Mouse (Mus musculus) embryonic facial prominence, embryonic 11.5 days (tissue): ENCODE data around the gene Defb25. TPM values are rescaled to one million over a fixed set of nuclear protein-coding genes. Genes with fewer than 3 reads are reported as not detected.
"Not testable (repeated sequence)": the region's sequence is repeated elsewhere in the genome, so short reads cannot be mapped to it uniquely, and the experiment has no call there.

Experiments
- ATAC-seq: fragments of 200-750 bp; cut with Nextera tagmentation; replicated peaks from 2 replicates; pipeline ENCODE4 v1.8.0; 2017; ENCODE audit warnings: low read depth; ENCODE audit not compliant: insufficient number of reproducible peaks, low FRiP score, low TSS enrichment
- DNase-seq: peaks from one replicate; pipeline ENCODE4 v3.0.0-alpha.2; 2015; ENCODE audit warnings: low spot score
- H3K27ac ChIP-seq: fragments of 300-500 bp; sonication (generic); replicated peaks from 2 replicates; pipeline ENCODE4 v1.5.1; 2014; ENCODE audit warnings: mild to moderate bottlenecking, low read depth, low read length, control low read depth
- H3K27me3 ChIP-seq: fragments of 300-500 bp; sonication (generic); 2 replicates; pipeline ENCODE4 v1.6.1; 2014; ENCODE audit warnings: mild to moderate bottlenecking, low read length, moderate library complexity, mixed read lengths; ENCODE audit not compliant: control insufficient read depth, insufficient read depth
- H3K36me3 ChIP-seq: fragments of 300-500 bp; sonication (generic); replicated peaks from 2 replicates; pipeline ENCODE4 v1.6.1; 2014; ENCODE audit warnings: low read depth, mild to moderate bottlenecking, low read length, moderate library complexity, mixed read lengths; ENCODE audit not compliant: control insufficient read depth, insufficient read depth
- H3K4me1 ChIP-seq: fragments of 300-500 bp; sonication (generic); 2 replicates; pipeline ENCODE4 v1.6.1; 2014; ENCODE audit warnings: low read length, mixed read lengths; ENCODE audit not compliant: control insufficient read depth, insufficient read depth
- H3K4me2 ChIP-seq: fragments of 300-500 bp; sonication (generic); 2 replicates; pipeline ENCODE4 v1.6.1; 2014; ENCODE audit warnings: low read depth, mild to moderate bottlenecking, control low read depth, low read length, moderate library complexity
- H3K4me3 ChIP-seq: fragments of 300-500 bp; sonication (generic); 2 replicates; pipeline ENCODE4 v1.5.1; 2014; ENCODE audit warnings: low read depth, low read length, control low read depth
- H3K9ac ChIP-seq: fragments of 300-500 bp; sonication (generic); replicated peaks from 2 replicates; pipeline ENCODE4 v1.6.1; 2014; ENCODE audit warnings: mild to moderate bottlenecking, control low read depth, low read length
- H3K9me3 ChIP-seq: fragments of 300-500 bp; sonication (generic); replicated peaks from 2 replicates; pipeline ENCODE4 v1.6.1; 2016; ENCODE audit warnings: mild to moderate bottlenecking, low read length, inconsistent platforms, mixed read lengths; ENCODE audit not compliant: control insufficient read depth
- WGBS: fragments of 180-500 bp; shearing (Covaris S2); extraction: QIAGEN DNeasy Blood & Tissue Kit; methylation state at CpG from one replicate; pipeline ENCODE4 v1.1.7; 2014; 5-methylcytosine and 5-hydroxymethylcytosine counted together
- polyA plus RNA-seq: library from polyadenylated mRNA; unstranded; fragments of >200 nt; fragmentation: Nextera tagmentation; extraction: Ambion mirVana; gene quantifications from 2 replicates; pipeline ENCODE4 v1.2.1, GENCODE M21; 2014

Defb25 gene
- not detected in 2 replicates for polyA plus RNA-seq

- ATAC-seq (no peak), DNase-seq (no peak)
- H3K27ac ChIP-seq: no peak within 1 kb of the TSS
- H3K36me3 ChIP-seq: no peaks in the 10 kb centered on the region
- no peaks in the 10 kb centered on the region for H3K9me3 ChIP-seq
- no peak within 1 kb of the TSS for H3K9ac ChIP-seq
- WGBS: 82% methylated on average over 7 of the region's 7 CpGs
- peaks cover 2% of the 10 kb centered on the region; the same call in 1 of the 2 replicates for H3K4me1 ChIP-seq
- H3K27me3 ChIP-seq: peaks cover 22% of the 10 kb centered on the region
- no peak within 1 kb of the TSS for H3K4me2 ChIP-seq
- H3K4me3 ChIP-seq: no peak within 1 kb of the TSS
Observed at GRCm38 (mm10) chr2:152622953-152623352, at the start of gene Defb25. TSS of gene Defb25 (minus strand) at chr2:152623053.

- H3K4me3 ChIP-seq: no peak overlapping the region
- H3K9ac ChIP-seq: peak overlapping the region; percentile 19; the same call in 1 of the 2 replicates
- no peaks in the 10 kb centered on the region for H3K27me3 ChIP-seq
- 84% methylated on average over 12 of the region's 12 CpGs for WGBS
- H3K27ac ChIP-seq: no peak overlapping the region
- ATAC-seq: no peak
- no peaks in the 10 kb centered on the region for H3K9me3 ChIP-seq
- H3K4me2 ChIP-seq: peak overlapping the region; percentile 79; the same call in 1 of the 2 replicates
- no peaks in the 10 kb centered on the region; the same call in none of the 2 replicates for H3K36me3 ChIP-seq
- DNase-seq: no peak
- H3K4me1 ChIP-seq: peaks cover 7% of the 10 kb centered on the region
Observed at GRCm38 (mm10) chr2:152672166-152672565, 49.3 kb upstream of the Defb25 start.

- ATAC-seq: no peak
- peak overlapping the region; percentile 98 for H3K9ac ChIP-seq
Observed at GRCm38 (mm10) chr2:152671642-152671999, 48.8 kb upstream of the Defb25 start.

GRCm38 (mm10) chr2:152670983-152671641, 48.3 kb upstream of the Defb25 start:
- H3K27me3 ChIP-seq: no peaks in the 10 kb centered on the region
- no peaks in the 10 kb centered on the region for H3K9me3 ChIP-seq
- WGBS: 57% methylated on average over 9 of the region's 9 CpGs
- DNase-seq (peak; percentile 19), ATAC-seq (no peak)
- no peaks in the 10 kb centered on the region; the same call in none of the 2 replicates for H3K36me3 ChIP-seq
- peak overlapping the region; percentile 79 for H3K4me2 ChIP-seq
- H3K4me1 ChIP-seq: peaks cover 7% of the 10 kb centered on the region
- no peak overlapping the region for H3K27ac ChIP-seq
- peak overlapping the region; percentile 98 for H3K4me3 ChIP-seq
- H3K9ac ChIP-seq: peak overlapping the region; percentile 98

More at GRCm38 (mm10) chr2:152671642-152671999, 48.8 kb upstream of the Defb25 start:
- 39% methylated on average over 5 of the region's 5 CpGs for WGBS
- Histone ChIP-seq H3K9me3 (no peaks in the 10 kb centered on the region), H3K27me3 (no peaks in the 10 kb centered on the region), H3K36me3 (no peaks in the 10 kb centered on the region; the same call in none of the 2 replicates), H3K4me1 (peaks cover 7% of the 10 kb centered on the region), H3K4me2 (peak overlapping the region; percentile 79), H3K4me3 (peak overlapping the region; percentile 98), H3K27ac (no peak overlapping the region)
- peak; percentile 57 for DNase-seq

GRCm38 (mm10) chr2:152669639-152670484, 47.0 kb upstream of the Defb25 start:
- H3K36me3 ChIP-seq: no peaks in the 10 kb centered on the region
- WGBS: under 1% methylated on average over 46 of the region's 46 CpGs
- H3K4me3 ChIP-seq: peak overlapping the region; percentile 98
- H3K27ac ChIP-seq: peak overlapping the region; percentile 92
- DNase-seq: peak; percentile 78
- H3K9me3 ChIP-seq: no peaks in the 10 kb centered on the region
- H3K9ac ChIP-seq: peak overlapping the region; percentile 98
- peak; percentile 81 for ATAC-seq
- H3K4me1 ChIP-seq: peaks cover 7% of the 10 kb centered on the region
- H3K4me2 ChIP-seq: peak overlapping the region; percentile 79
- H3K27me3 ChIP-seq: no peaks in the 10 kb centered on the region

GRCm38 (mm10) chr2:152669256-152669638, 46.4 kb upstream of the Defb25 start, which contains the start of gene H13:
TSS of gene H13 (plus strand) at chr2:152669461.
- peak; percentile 73 for ATAC-seq
- peak within 1 kb of the TSS; percentile 92 for H3K27ac ChIP-seq
- H3K4me2 ChIP-seq: peak within 1 kb of the TSS; percentile 79
- peak within 1 kb of the TSS; percentile 98 for H3K4me3 ChIP-seq
- H3K9ac ChIP-seq: peak within 1 kb of the TSS; percentile 98
- 1% methylated on average over 35 of the region's 35 CpGs for whole genome bisulfite sequencing
- DNase-seq: peak; percentile 97
- no peaks in the 10 kb centered on the region for H3K27me3 ChIP-seq
- H3K9me3 ChIP-seq: no peaks in the 10 kb centered on the region
- H3K36me3 ChIP-seq: no peaks in the 10 kb centered on the region
- H3K4me1 ChIP-seq: peaks cover 7% of the 10 kb centered on the region

GRCm38 (mm10) chr2:152666191-152666590, 43.3 kb upstream of the Defb25 start:
- H3K4me2 ChIP-seq, H3K4me3 ChIP-seq: not testable (repeated sequence)
- 81% methylated on average over 3 of the region's 3 CpGs for WGBS

More at GRCm38 (mm10) chr2:152666191-152666590, 43.3 kb upstream of the Defb25 start:
- H3K36me3 ChIP-seq, H3K9me3 ChIP-seq, H3K9ac ChIP-seq, H3K27ac ChIP-seq, ATAC-seq, H3K4me1 ChIP-seq, DNase-seq, H3K27me3 ChIP-seq: not testable (repeated sequence)
